Mouse (Mus musculus): ENCODE results near the gene Ddx46.
A peak's percentile ranks its signal among the peaks of the same experiment; 100 is the strongest.

Gene Ddx46

DNA sequence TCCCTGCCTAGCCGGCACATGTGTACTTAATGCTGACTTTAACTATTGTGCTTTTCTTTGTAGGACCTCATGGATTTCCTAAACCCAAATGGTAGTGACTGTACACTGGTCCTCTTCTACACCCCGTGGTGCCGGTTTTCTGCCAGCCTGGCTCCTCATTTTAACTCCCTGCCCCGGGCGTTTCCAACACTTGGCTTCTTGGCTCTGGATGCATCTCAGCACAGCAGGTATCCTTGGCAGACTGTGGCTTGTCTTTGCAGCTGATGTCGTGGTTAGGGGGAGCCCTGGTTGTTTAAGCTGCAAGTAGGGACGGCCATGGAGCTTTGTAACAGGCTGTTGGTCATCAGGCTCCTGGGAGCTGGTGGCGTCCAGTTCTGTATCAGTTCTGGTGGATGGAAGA is 86.7 kb downstream of the Ddx46 start:
- DNase-seq (ENCODE audit: low read depth, low spot score) = no peak

DNA sequence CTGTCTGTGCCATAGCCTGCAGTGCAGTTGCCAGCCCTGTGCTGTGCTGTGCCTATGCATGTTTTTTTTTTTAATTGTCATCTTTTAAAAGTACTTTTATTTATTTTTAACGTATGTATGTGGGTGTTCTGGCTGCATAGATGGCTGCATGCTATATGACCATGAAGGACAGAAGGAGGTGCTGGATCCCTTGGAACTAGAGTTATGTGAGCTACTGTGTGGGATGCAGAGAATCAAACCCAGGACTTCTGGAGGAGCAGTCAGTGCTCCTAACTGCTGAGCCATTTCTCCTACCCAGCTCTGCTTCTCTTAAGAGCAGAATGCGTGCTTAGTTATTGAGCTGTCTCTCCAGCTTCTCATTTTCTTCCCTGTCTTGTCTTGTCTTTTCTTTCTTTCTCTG is 87.2 kb downstream of the Ddx46 start:
- DNase-seq (ENCODE audit: low read depth, low spot score) = no peak

DNA sequence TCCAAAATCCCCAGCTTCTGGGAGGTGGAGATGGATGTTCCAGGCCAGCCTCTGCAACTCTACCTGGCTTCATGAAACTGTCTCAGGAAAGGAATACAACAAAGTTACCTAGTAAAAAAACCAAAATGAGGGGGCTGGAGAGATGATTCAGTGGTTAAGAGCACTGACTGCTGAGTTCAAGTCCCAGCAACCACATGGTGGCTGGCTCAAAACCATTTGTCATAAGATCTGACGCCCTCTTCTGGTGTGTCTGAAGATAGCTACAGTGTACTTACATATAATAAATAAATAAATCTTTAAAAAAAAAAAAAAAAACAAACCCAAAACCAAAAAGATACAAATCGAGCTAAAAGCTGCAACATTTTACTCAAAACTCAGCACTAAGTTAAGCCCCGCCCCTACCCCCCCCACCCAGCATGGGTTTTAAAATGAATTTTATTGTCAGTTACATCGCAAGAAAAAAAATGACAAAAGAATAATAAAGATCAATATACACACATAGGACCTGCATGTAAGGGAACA is 91.8 kb downstream of the Ddx46 start:
- DNase-seq (ENCODE audit: low read depth, low spot score) = no peak

DNA sequence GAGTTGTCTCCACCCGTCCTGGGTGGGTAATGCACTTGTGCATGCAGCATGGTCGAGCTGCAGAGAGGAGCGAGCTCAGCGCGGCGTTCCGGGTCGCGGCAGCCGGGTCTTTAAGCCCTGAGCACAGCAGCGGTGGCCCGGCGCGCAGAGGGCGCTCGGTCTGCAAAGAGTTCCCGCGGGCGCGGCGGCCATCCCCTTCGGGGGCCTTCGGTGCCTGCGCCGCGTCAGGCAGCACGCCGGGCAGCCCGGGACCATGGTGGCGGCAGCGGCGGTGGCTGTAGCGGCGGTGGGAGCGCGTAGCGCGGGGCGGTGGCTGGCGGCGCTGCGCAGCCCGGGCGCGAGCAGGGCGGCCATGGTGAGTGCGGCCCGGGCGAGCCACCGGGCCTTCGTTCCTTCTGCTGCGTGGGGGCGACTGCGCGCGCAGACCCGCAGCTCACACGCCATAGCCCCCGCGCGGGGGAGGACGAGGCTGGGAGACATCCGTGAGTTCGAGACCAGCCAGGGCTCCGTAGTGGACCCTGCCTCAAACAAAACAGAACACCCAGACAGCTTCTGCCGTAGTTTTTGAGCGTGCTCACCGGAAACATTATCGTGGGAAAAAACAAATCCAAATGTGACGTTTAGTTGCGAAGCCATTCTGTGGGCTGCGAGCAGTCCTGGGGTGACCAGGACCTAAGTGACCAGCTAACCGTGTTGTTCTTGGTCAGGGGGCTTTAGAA is 92.5 kb downstream of the Ddx46 start, which contains the start of gene Pcbd2:
TSS of gene Pcbd2 (plus strand) at position 249 of the 719 bp plus-strand sequence.
- DNase-seq (ENCODE audit: low read depth, low spot score) = peak; percentile 70

DNA sequence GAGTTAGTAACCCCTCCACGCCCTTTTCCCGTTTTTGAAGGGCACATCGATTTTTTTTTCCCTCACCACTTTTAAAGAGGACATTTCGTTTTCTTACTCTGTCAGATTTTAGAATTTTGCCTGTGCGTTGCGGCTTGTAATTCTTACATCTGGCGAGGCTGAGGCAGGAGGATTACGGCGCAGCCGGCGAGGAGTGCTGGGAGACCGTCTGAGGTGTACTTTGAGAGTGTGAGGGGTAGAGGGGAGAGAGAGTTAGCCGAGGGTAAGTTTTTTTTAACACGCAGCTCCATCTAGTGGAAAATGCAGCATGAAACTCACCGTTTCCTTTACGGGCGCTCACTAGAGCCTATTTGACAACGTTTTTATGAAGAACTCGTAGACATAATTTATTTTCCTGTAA is 93.0 kb downstream of the Ddx46 start:
- peak; percentile 44 for DNase-seq (ENCODE audit: low read depth, low spot score)

DNA sequence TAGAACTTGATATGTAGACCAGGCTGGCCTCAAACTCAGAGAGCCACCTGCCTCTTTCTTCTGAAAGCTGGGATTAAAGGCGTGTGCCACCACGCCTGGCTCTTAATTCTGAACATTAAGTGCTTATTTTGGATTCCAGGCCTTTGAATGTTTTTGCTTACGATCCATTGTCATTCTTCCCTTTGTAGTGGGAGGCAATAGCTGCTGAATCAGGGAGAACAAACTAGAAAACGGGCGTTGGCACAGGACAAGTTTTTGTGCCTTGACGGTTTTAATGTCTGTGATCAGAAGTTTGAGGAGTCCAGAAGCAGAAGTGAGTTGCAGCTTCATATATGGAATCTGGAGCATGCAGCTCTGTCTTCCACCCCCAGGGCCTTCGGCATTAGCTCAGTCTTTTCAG is 95.9 kb downstream of the Ddx46 start:
- DNase-seq (ENCODE audit: low read depth, low spot score) = no peak
